Mouse (Mus musculus): ENCODE measurements around the gene Gsdme.

Gene Gsdme

DNA sequence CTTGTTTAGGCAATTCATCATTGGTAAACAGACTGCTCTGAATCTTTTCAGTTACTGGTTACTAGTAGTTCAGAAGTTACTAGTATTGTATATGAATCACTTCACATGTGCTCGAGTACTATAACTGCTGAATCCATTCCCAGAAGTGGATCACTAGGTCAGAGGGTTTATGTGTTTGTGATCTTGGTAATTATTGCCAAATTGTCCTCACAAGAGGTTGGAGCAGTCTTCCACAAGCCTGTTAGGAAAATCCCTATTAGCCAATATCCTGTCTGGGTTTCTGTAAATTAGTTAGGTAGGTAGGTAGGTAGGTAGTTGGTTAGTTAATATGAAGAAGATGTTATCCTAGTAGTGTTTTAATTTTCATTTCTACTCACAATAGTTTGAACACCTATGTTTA is 87.9 kb downstream of the Gsdme start:
- DNase-seq, result no peak

DNA sequence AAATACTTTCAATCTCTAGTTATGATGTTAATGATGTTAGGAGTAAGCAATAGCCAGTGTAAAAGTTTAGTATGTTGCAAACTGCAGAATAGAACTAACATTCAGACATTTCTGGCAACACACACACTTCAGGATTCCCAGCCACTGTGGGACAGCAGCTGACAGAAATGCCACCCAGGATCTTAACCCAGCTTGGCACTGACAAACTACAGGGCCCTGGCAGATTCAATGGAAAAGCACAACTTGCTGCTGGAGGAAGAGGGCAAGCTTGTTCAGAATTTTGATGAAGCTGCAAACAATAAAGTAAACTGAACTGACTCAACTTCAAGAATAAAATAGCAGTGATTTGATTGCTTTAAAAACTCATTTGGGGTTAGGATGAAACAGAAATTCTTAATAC is 93.9 kb downstream of the Gsdme start:
- no peak for DNase-seq

DNA sequence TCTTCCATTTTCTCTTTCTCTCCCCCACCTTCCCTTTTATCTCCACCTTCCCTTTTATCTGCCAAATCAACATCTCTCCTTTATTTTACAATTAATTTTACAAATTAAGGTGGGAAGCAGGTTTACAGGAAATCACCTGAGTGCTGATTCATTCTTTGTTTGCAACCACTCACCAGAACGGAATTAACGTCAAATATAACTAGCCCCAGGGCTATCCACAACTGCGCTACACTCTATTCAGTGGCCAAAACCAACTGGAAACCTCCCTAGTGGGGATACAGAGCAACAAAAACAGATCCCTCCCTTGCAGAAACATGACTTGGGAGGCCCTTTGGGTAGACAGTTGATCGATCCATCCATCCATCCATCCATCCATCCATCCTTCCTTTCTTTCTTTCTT is 94.8 kb downstream of the Gsdme start:
- DNase-seq, result no peak

DNA sequence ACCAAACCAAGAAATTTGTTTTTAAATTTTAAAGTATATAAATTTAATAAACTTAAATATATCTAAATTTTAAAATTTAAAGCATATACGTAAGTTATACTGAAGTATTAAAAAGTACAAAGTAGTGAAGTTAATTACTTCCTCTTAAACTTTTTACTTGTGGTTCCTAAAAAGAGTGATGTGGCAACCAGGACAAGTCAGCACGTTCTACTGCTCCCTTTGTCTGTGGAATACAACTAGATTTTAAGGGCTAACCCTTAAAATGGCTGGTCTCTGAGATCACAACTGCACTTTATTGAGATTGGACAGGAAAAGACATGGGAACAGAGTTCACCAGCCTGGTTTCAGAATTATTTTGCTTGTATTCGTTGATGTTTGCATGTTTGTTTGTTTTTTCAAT is 100.6 kb downstream of the Gsdme start:
- DNase-seq, result no peak

DNA sequence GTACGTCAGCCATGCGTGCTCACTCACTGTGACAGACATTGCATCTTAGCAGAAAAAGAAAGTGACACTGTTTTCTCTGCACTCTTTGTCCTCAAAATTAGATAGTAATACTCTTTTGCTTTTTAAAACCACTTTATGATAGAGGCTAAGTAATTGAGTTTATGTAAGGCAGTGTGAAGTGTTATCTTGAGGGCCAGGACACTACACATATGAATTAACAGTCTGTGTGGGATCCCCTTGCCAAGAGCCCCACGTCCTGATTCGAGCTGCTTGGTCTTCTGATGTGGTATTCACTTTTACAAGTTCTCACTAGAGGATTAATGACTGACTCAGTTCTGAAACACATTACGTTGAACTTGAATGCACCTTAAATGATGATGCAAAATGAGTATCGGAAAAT is 103.8 kb downstream of the Gsdme start:
- DNase-seq, result no peak

DNA sequence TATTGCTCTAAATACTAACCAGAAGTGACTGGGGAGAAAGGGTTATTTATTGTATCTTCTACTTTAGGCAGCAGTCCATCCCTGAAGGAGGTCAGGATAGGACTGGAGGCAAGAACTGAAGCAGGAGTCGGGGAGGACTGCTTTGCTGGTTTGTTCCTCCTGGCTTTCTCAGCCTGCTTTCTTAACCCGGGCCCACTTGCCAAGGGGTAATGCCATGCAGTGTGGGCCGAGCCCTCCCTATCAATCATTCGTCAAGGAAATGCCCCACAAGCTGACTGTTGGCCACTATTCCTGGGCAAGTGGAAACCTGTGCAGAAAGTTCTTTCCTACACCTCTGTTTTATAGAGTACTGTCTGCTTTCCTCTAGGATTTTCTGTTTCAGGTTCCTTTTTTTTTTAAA is 114.3 kb downstream of the Gsdme start:
- no peak for DNase-seq

DNA sequence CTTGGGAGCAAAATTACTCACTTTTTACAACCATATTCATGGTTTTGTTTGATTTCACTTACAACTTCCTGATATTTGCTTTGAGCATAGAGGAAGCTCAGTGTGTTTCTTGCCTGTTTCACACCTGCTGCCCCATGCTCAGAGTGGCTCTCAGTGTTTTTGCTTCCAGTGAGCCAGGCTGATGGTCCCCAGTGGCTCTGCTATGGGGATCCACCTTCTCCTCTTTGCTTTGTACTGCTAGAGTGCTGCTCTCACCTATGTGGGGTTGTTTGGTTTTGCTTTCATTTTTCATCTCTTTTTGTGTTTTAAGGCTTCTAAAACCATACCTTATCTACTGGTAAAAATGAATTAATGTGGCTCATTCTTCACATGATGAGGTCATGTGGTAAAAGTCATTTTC is 117.5 kb downstream of the Gsdme start:
- DNase-seq, result no peak

DNA sequence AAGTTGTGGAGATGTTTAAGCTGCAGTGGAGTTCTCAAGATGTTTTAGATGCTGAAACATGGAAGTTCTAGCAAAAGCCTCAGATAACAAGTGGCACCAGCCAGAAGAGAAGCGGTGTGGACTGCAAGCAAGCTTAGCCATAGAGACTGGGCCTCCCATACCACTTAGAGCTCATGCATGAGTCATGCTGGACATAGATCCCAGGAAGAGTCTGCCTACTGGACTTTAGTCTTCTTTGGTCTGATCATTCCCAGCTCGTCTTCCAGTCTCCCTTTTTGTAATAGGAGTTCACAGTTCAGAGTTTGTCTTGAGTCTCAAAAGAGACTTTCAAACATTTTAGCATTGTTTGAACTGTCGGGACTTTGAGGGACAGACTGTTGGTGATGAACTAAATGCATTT is 124.1 kb downstream of the Gsdme start:
- no peak for DNase-seq

Measured in kidney, postnatal 10 days (tissue).